Mouse (Mus musculus): ENCODE measurements around the gene Mid1.

- TF ChIP-seq CTCF (IDR thresholded peaks at IDR 0.05; ENCODE audit: low read depth, low read length) (no peak), POLR2A (IDR thresholded peaks at IDR 0.05; ENCODE audit: extremely low read depth, insufficient read depth, low read length) (no peak)
Measured at GRCm38 (mm10) chrX:169826947-169827346, 141.9 kb downstream of the Mid1 start.
